Mouse (Mus musculus): ENCODE results near the gene Lime1. TPM values are rescaled to one million over a fixed set of nuclear protein-coding genes. Genes with fewer than 3 reads are reported as not detected.
A peak's percentile ranks its signal among the peaks of the same experiment; 100 is the strongest.

The Lime1 gene
- total RNA-seq, 2 experiments from 2014 or later, result 30.5 to 48.6 TPM

GRCm38 (mm10) chr2:181386663-181387210 lies 6.9 kb downstream of the Lime1 start:
- no peak for DNase-seq (ENCODE audit: low spot score in 2 of 2)
- intact Hi-C loops (cut with DNase I), result no loop called here

- DNase-seq (ENCODE audit: low spot score in 2 of 2), result no peak
- intact Hi-C loops (cut with DNase I), result loop anchor here (5.0 to 10.0 kb wide), 2 partner anchors 192 to 284 kb away; partner anchors contain the start of genes Sox18 and Uckl1
Observed at GRCm38 (mm10) chr2:181390136-181390870, 10.4 kb downstream of the Lime1 start.

GRCm38 (mm10) chr2:181391022-181391421 lies 11.1 kb downstream of the Lime1 start:
- no peak for DNase-seq (ENCODE audit: low spot score in 2 of 2)
- intact Hi-C loops (cut with DNase I), result loop anchor here (5.0 to 10.0 kb wide), 2 partner anchors 191 to 284 kb away; partner anchors contain the start of genes Sox18 and Uckl1

GRCm38 (mm10) chr2:181391541-181391940 lies 11.7 kb downstream of the Lime1 start:
- DNase-seq (ENCODE audit: low spot score in 2 of 2), result no peak
- intact Hi-C loops (cut with DNase I), result loop anchor here (5.0 to 10.0 kb wide), 2 partner anchors 191 to 283 kb away; partner anchors contain the start of genes Sox18 and Uckl1

- intact Hi-C loops (cut with DNase I), result loop anchor here (1.0 to 10.0 kb wide), 3 partner anchors 104 to 282 kb away; partner anchors contain the start of genes Sox18 and Uckl1
- DNase-seq (ENCODE audit: low spot score in 2 of 2), result peak; percentile 76 to 83
Observed at GRCm38 (mm10) chr2:181392600-181393213, 12.8 kb downstream of the Lime1 start.

GRCm38 (mm10) chr2:181394086-181394485 lies 14.2 kb downstream of the Lime1 start:
- no peak for DNase-seq (ENCODE audit: low spot score in 2 of 2)
- intact Hi-C loops (cut with DNase I), result loop anchor here (5.0 to 10.0 kb wide), 2 partner anchors 188 to 281 kb away; partner anchors contain the start of genes Sox18 and Uckl1

GRCm38 (mm10) chr2:181397207-181397761 lies 17.4 kb downstream of the Lime1 start:
- intact Hi-C loops (cut with DNase I), result loop anchor here (10.0 kb wide), 1 partner anchor 278 kb away; the partner anchor contains the start of gene Sox18

GRCm38 (mm10) chr2:181401497-181401896 lies 21.6 kb downstream of the Lime1 start:
- no peak for DNase-seq (ENCODE audit: low spot score in 2 of 2)
- intact Hi-C loops (cut with DNase I), result no loop called here

More at GRCm38 (mm10) chr2:181397207-181397761, 17.4 kb downstream of the Lime1 start:
- no peak for DNase-seq (ENCODE audit: low spot score in 2 of 2)

GRCm38 (mm10) chr2:181403722-181404121 lies 23.8 kb downstream of the Lime1 start:
- DNase-seq (ENCODE audit: low spot score in 2 of 2), result no peak
- intact Hi-C loops (cut with DNase I), result no loop called here

- DNase-seq (ENCODE audit: low spot score in 2 of 2), result no peak
- intact Hi-C loops (cut with DNase I), result loop anchor here (2.0 to 5.0 kb wide), 3 partner anchors 48 to 188 kb away; partner anchors contain the start of genes Samd10, Tpd52l2 and Zbtb46
Observed at GRCm38 (mm10) chr2:181409643-181410042, 29.8 kb downstream of the Lime1 start.

- intact Hi-C loops (cut with DNase I), result loop anchor here (2.0 to 5.0 kb wide), 3 partner anchors 46 to 186 kb away; partner anchors contain the start of genes Samd10, Tpd52l2 and Zbtb46
- peak; percentile 41 to 47 for DNase-seq (ENCODE audit: low spot score in 2 of 2)
Observed at GRCm38 (mm10) chr2:181410760-181411473, 31.0 kb downstream of the Lime1 start.

GRCm38 (mm10) chr2:181413141-181413540 lies 33.3 kb downstream of the Lime1 start:
- intact Hi-C loops (cut with DNase I), result loop anchor here (5.0 kb wide), 2 partner anchors 44 to 184 kb away; partner anchors contain the start of genes Samd10 and Zbtb46
- DNase-seq (ENCODE audit: low spot score in 2 of 2), result no peak

GRCm38 (mm10) chr2:181415945-181416344 lies 36.1 kb downstream of the Lime1 start:
- intact Hi-C loops (cut with DNase I), result no loop called here
- no peak for DNase-seq (ENCODE audit: low spot score in 2 of 2)

GRCm38 (mm10) chr2:181419359-181419758 lies 39.5 kb downstream of the Lime1 start:
- no peak for DNase-seq (ENCODE audit: low spot score in 2 of 2)
- intact Hi-C loops (cut with DNase I), result no loop called here

- DNase-seq (ENCODE audit: low spot score in 2 of 2), result peak; percentile 51 to 63
- intact Hi-C loops (cut with DNase I), result no loop called here
Observed at GRCm38 (mm10) chr2:181420426-181420825, 40.5 kb downstream of the Lime1 start.

- intact Hi-C loops (cut with DNase I), result no loop called here
- no peak for DNase-seq (ENCODE audit: low spot score in 2 of 2)
Observed at GRCm38 (mm10) chr2:181420903-181421638, 41.2 kb downstream of the Lime1 start.

GRCm38 (mm10) chr2:181423834-181424233 lies 44.0 kb downstream of the Lime1 start:
- DNase-seq (ENCODE audit: low spot score in 2 of 2), result no peak
- intact Hi-C loops (cut with DNase I), result no loop called here
